Mouse (Mus musculus) liver, embryonic 16.5 days (tissue): ENCODE data around the gene Zfp831. TPM values are rescaled to one million over a fixed set of nuclear protein-coding genes. Genes with fewer than 3 reads are reported as not detected.

Experiments
- ATAC-seq: fragments of 200-750 bp; cut with Nextera tagmentation; 2 replicates; pipeline ENCODE4 v1.8.0; 2017; ENCODE audit warnings: low read depth, mild to moderate bottlenecking, moderate number of reproducible peaks, moderate library complexity
- H3K27ac ChIP-seq: fragments of 300-500 bp; sonication (generic); 2 replicates; pipeline ENCODE4 v1.5.1; 2014; ENCODE audit warnings: mild to moderate bottlenecking, low read length
- H3K27me3 ChIP-seq: fragments of 300-500 bp; sonication (generic); 2 replicates; pipeline ENCODE4 v1.6.1; 2014; ENCODE audit warnings: low read depth, low read length, mixed read lengths; ENCODE audit not compliant: control insufficient read depth, insufficient read depth
- H3K36me3 ChIP-seq: fragments of 300-500 bp; sonication (generic); 2 replicates; pipeline ENCODE4 v1.6.1; 2014; ENCODE audit warnings: mild to moderate bottlenecking; ENCODE audit not compliant: control insufficient read depth, insufficient read depth
- H3K4me1 ChIP-seq: fragments of 300-500 bp; sonication (generic); 2 replicates; pipeline ENCODE4 v1.6.1; 2014; ENCODE audit warnings: low read depth, low read length, mixed read lengths; ENCODE audit not compliant: control insufficient read depth
- H3K4me2 ChIP-seq: fragments of 300-500 bp; sonication (generic); 2 replicates; pipeline ENCODE4 v1.6.1; 2014; ENCODE audit warnings: low read depth, low read length, mixed read lengths
- H3K4me3 ChIP-seq: fragments of 300-500 bp; sonication (generic); 2 replicates; pipeline ENCODE4 v1.5.1; 2014; ENCODE audit warnings: low read depth, mild to moderate bottlenecking, low read length
- H3K9ac ChIP-seq: fragments of 300-500 bp; sonication (generic); 2 replicates; pipeline ENCODE4 v1.6.1; 2014; ENCODE audit warnings: low read depth, low read length
- H3K9me3 ChIP-seq: fragments of 300-500 bp; sonication (generic); replicated peaks from 2 replicates; pipeline ENCODE4 v1.6.1; 2016; ENCODE audit warnings: low read length; ENCODE audit not compliant: control insufficient read depth
- WGBS: fragments of 180-500 bp; shearing (Covaris S2); extraction: QIAGEN DNeasy Blood & Tissue Kit; methylation state at CpG from one replicate; pipeline ENCODE4 v1.1.7; 2014; ENCODE audit not compliant: insufficient replicate concordance; 5-methylcytosine and 5-hydroxymethylcytosine counted together
- polyA plus RNA-seq: library from polyadenylated mRNA; unstranded; fragments of >200 nt; fragmentation: Nextera tagmentation; extraction: Ambion mirVana; gene quantifications from 2 replicates; pipeline ENCODE4 v1.2.1, GENCODE M21; 2015

Gene Zfp831
- polyA plus RNA-seq, 1 experiment from 2014 or later: 0.06 TPM

- H3K27me3 ChIP-seq: no peaks in the 10 kb centered on the region
- H3K4me2 ChIP-seq: no peak overlapping the region
- H3K36me3 ChIP-seq: no peaks in the 10 kb centered on the region
- no peaks in the 10 kb centered on the region for H3K9me3 ChIP-seq
- H3K4me1 ChIP-seq: peaks cover 2% of the 10 kb centered on the region; the same call in 1 of the 2 replicates
- ATAC-seq: no peak
- 88% methylated on average over 1 of the region's 1 CpGs for WGBS
- H3K4me3 ChIP-seq: no peak overlapping the region
- H3K9ac ChIP-seq: no peak overlapping the region
- no peak overlapping the region for H3K27ac ChIP-seq
Observed at GRCm38 (mm10) chr2:174605020-174605419, 38.3 kb upstream of the Zfp831 start.

DNA sequence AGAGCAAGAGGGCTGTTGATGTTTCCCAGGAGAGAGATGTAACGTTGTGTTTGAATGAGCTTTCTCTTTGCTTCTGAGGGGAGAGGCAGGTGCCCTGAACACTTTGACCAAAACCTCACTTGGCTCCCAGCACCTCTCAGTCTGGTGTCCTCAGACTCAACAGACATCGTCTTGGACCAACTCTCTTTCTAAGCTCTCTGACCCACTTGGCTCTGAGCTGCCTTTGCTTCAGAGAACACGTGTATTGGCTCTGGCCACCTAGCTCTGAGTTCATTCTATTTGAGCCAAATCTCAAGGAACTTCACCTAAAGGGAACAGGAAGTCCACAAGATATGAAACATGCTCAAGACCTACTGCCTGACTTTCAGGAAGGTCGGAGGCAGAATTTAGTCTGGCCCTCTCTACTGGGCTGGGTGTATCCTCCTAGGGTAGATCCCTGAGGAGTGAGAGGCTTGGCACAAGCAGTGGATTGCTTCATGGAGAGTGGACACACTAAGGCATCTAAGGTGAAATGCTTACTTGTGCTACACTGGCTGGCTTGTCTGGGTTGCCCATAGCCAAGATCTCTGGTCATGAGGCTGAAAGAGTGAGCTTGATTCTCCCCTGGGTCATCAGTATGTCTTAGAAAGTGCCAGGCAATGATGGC lies 37.8 kb upstream of the Zfp831 start:
- Histone ChIP-seq H3K4me1 (peaks cover 2% of the 10 kb centered on the region; the same call in 1 of the 2 replicates), H3K4me2 (no peak overlapping the region), H3K9me3 (no peaks in the 10 kb centered on the region), H3K36me3 (no peaks in the 10 kb centered on the region), H3K27me3 (no peaks in the 10 kb centered on the region), H3K27ac (no peak overlapping the region), H3K4me3 (no peak overlapping the region), H3K9ac (no peak overlapping the region)
- WGBS: 51% methylated on average over 4 of the region's 4 CpGs
- ATAC-seq: no peak

DNA sequence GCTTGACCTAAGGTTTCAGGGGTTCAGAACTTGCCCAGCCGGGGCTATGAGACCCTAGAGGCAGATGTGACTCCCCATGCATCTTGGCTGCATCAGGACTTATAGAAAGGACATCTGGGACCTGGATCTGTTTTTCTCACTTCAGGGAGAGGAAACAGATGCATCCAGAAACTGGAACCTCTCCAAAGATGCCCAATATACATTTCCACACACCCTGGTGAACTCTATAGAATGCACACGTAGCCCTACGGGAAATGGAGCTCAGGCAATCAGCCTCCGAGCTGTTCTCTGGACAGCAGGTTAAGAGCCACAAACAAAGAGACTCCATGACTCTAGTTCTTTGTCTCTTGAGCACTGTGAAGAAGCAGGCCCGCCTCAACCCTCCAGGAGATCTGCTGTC lies 37.0 kb upstream of the Zfp831 start:
- Histone ChIP-seq H3K27ac (no peak overlapping the region), H3K4me3 (no peak overlapping the region), H3K27me3 (no peaks in the 10 kb centered on the region), H3K9ac (no peak overlapping the region), H3K9me3 (no peaks in the 10 kb centered on the region), H3K4me2 (no peak overlapping the region), H3K36me3 (no peaks in the 10 kb centered on the region), H3K4me1 (peaks cover 2% of the 10 kb centered on the region; the same call in 1 of the 2 replicates)
- ATAC-seq: no peak
- WGBS: 68% methylated on average over 5 of the region's 5 CpGs

DNA sequence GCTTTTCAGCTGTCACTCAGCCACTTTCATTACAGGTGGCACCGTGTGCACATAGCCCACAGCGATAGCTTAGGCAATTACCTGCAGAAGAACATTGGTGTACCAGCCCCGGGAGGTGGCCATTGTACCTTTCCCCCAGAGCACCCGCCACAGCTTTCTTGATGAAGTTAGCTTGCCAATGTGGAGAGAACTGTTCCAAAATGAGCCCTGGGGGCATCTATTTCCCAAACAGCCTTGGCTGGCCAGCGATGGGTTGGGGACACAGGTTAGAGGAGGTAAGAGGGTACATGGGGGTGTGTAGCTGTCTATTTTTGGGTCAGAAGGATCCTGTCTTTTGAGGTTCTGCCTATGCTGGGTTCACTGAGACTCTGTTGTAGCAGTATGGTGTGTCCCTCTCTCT lies 33.4 kb upstream of the Zfp831 start:
- H3K9me3 ChIP-seq: no peaks in the 10 kb centered on the region
- peaks cover 5% of the 10 kb centered on the region; the same call in 1 of the 2 replicates for H3K4me1 ChIP-seq
- H3K27me3 ChIP-seq: no peaks in the 10 kb centered on the region
- H3K4me3 ChIP-seq: no peak overlapping the region
- no peaks in the 10 kb centered on the region for H3K36me3 ChIP-seq
- no peak for ATAC-seq
- no peak overlapping the region for H3K27ac ChIP-seq
- no peak overlapping the region for H3K9ac ChIP-seq
- 72% methylated on average over 5 of the region's 5 CpGs for WGBS
- H3K4me2 ChIP-seq: no peak overlapping the region

- H3K36me3 ChIP-seq: no peaks in the 10 kb centered on the region
- H3K27me3 ChIP-seq: no peaks in the 10 kb centered on the region
- no peak overlapping the region for H3K9ac ChIP-seq
- WGBS: 21% methylated on average over 2 of the region's 2 CpGs
- no peak overlapping the region for H3K4me3 ChIP-seq
- H3K4me2 ChIP-seq: no peak overlapping the region
- H3K4me1 ChIP-seq: peaks cover 5% of the 10 kb centered on the region; the same call in 1 of the 2 replicates
- no peak overlapping the region for H3K27ac ChIP-seq
- no peak for ATAC-seq
- H3K9me3 ChIP-seq: no peaks in the 10 kb centered on the region
Observed at GRCm38 (mm10) chr2:174612386-174613063, 30.8 kb upstream of the Zfp831 start.

GRCm38 (mm10) chr2:174613221-174613620 lies 30.1 kb upstream of the Zfp831 start:
- Histone ChIP-seq H3K36me3 (no peaks in the 10 kb centered on the region), H3K9ac (no peak overlapping the region), H3K4me1 (peaks cover 5% of the 10 kb centered on the region; the same call in 1 of the 2 replicates), H3K4me2 (no peak overlapping the region), H3K4me3 (no peak overlapping the region), H3K27ac (no peak overlapping the region), H3K27me3 (no peaks in the 10 kb centered on the region), H3K9me3 (no peaks in the 10 kb centered on the region)
- 65% methylated on average over 8 of the region's 8 CpGs for whole genome bisulfite sequencing
- no peak for ATAC-seq

DNA sequence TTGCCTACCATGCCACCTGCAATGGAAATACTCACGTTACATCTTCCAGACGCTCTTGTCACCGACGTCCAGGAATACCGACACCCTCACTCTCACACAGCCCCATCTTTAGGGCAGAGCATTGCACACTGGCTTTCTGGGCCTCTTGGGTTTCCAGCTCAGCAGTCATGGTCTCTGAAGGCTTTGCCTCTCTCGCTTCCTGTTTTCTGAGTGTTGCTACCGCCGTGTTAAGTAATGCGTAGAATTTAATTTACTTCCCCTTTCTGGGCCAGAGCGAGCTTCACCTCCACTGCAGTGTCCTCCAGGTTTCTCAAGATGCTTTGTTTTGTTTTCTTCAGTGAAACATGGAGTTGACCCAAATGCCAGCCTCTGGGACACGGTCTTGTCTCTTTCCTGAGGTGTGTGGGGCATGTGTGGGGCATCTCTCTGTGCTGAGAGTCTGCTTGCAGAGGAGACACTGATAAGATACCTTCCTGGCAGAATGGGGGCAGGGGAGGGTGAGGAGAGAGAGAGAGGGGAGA lies 29.4 kb upstream of the Zfp831 start:
- peaks cover 5% of the 10 kb centered on the region; the same call in 1 of the 2 replicates for H3K4me1 ChIP-seq
- peak; percentile 59 for ATAC-seq
- H3K9ac ChIP-seq: no peak overlapping the region
- peak overlapping the region; percentile 18; the same call in 1 of the 2 replicates for H3K27ac ChIP-seq
- H3K4me2 ChIP-seq: 0 out of 2 replicates have a peak overlapping the region, but pooled peaks have one; percentile 26
- peak overlapping the region; percentile 12 for H3K4me3 ChIP-seq
- H3K36me3 ChIP-seq: no peaks in the 10 kb centered on the region
- H3K27me3 ChIP-seq: no peaks in the 10 kb centered on the region
- WGBS: 23% methylated on average over 11 of the region's 11 CpGs
- no peaks in the 10 kb centered on the region for H3K9me3 ChIP-seq

- H3K27me3 ChIP-seq: no peaks in the 10 kb centered on the region
- H3K9me3 ChIP-seq: no peaks in the 10 kb centered on the region
- no peak overlapping the region for H3K4me3 ChIP-seq
- H3K9ac ChIP-seq: no peak overlapping the region
- 25% methylated on average over 7 of the region's 7 CpGs for WGBS
- H3K36me3 ChIP-seq: no peaks in the 10 kb centered on the region
- H3K4me2 ChIP-seq: no peak overlapping the region
- 0 out of 2 replicates have a peak overlapping the region, but pooled peaks have one; percentile 26 for H3K27ac ChIP-seq
- H3K4me1 ChIP-seq: peaks cover 10% of the 10 kb centered on the region
- peak; percentile 88 for ATAC-seq
Observed at GRCm38 (mm10) chr2:174621881-174622280, 21.5 kb upstream of the Zfp831 start.

- H3K4me1 ChIP-seq: peaks cover 10% of the 10 kb centered on the region
- ATAC-seq: peak; percentile 25
- no peak overlapping the region for H3K4me3 ChIP-seq
- no peak overlapping the region for H3K27ac ChIP-seq
- WGBS: 29% methylated on average over 7 of the region's 7 CpGs
- H3K9ac ChIP-seq: no peak overlapping the region
- H3K27me3 ChIP-seq: no peaks in the 10 kb centered on the region
- no peaks in the 10 kb centered on the region for H3K36me3 ChIP-seq
- H3K4me2 ChIP-seq: no peak overlapping the region
- H3K9me3 ChIP-seq: no peaks in the 10 kb centered on the region
Observed at GRCm38 (mm10) chr2:174624430-174624829, 18.9 kb upstream of the Zfp831 start.
